Comparison of ENCODE assay signal across 8 mouse cellular contexts in the genomic region with DNA sequence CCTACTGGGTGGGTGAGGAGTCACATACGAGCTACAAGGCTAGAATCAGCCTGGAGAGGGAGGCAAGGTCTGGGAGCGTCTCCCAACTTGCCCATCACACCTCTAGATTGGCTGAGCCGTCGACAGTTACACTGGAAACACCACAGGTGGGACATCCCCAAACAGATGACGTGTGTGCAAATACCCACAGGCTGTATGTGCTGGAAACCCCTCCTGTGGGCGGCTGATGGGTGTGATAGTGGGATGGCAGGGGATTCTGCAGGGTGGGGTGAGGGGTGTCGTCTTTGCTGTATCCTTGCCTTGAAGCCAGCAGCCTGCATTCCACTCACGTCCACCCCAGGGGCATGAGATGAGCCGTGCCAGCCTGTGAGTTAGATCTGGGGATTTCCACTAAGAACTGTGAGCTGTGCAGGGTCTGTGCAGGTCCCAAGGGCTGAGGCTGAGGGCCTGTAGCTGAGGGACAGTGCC. TPM values are rescaled to one million over a fixed set of nuclear protein-coding genes. Genes with fewer than 3 reads are reported as not detected.
DNase-seq lines count a peak whose midpoint lies in the region; ATAC-seq and TF ChIP-seq lines count a peak whose summit lies in the region.

No protein-coding gene starts in this region.

- TF ChIP-seq CTCF in C2C12 (IDR thresholded peaks at IDR 0.05; ENCODE audit: control insufficient read depth, insufficient read depth, insufficient read length), result no peak

- H3K9me3 ChIP-seq in erythroblast, embryonic 14.5 days (ENCODE audit: control insufficient read depth, low read length), result no peaks in the 10 kb centered on the region
- no peaks in the 10 kb centered on the region for H3K9me3 ChIP-seq in embryonic facial prominence, embryonic 14.5 days (ENCODE audit: control insufficient read depth, low read length)
- no peaks in the 10 kb centered on the region for H3K9me3 ChIP-seq in limb, embryonic 13.5 days
- H3K9me3 ChIP-seq in stomach, embryonic 14.5 days (ENCODE audit: control insufficient read depth, low read depth, low read length), result no peaks in the 10 kb centered on the region

- peak overlapping the region; percentile 53 for H3ac ChIP-seq in C2C12 (ENCODE audit: control insufficient read depth, insufficient read length, low read depth)

- peak overlapping the region; percentile 93 for H3K27ac ChIP-seq in embryonic facial prominence, embryonic 14.5 days (replicated peaks; ENCODE audit: low read depth, low read length)
- peak overlapping the region; percentile 95; the same call in 1 of the 2 replicates for H3K27ac ChIP-seq in limb, embryonic 13.5 days
- H3K27ac ChIP-seq in stomach, embryonic 14.5 days (ENCODE audit: low read length), result 0 out of 2 replicates have a peak overlapping the region, but pooled peaks have one; percentile 7

- no peak for ATAC-seq in erythroblast, adult 5-6 weeks (replicated peaks; ENCODE audit: low FRiP score, poor library complexity, severe bottlenecking)
- 0 out of 2 replicates have a peak, but pooled peaks have one; percentile 2 for ATAC-seq in embryonic facial prominence, embryonic 14.5 days (ENCODE audit: low read depth)
- ATAC-seq in limb, embryonic 13.5 days (ENCODE audit: low FRiP score, low read depth), result no peak
- no peak for ATAC-seq in stomach, embryonic 14.5 days (ENCODE audit: insufficient number of reproducible peaks, insufficient read depth, low FRiP score, low read depth)

- no peaks in the 10 kb centered on the region for H3K36me3 ChIP-seq in erythroblast, embryonic 14.5 days (ENCODE audit: control insufficient read depth)
- H3K36me3 ChIP-seq in C2C12 (ENCODE audit: control insufficient read depth, insufficient read depth), result no peaks in the 10 kb centered on the region
- H3K36me3 ChIP-seq in embryonic facial prominence, embryonic 14.5 days (ENCODE audit: control insufficient read depth, insufficient read depth, low read length), result peaks cover 18% of the 10 kb centered on the region; the same call in 1 of the 2 replicates
- peaks cover 34% of the 10 kb centered on the region for H3K36me3 ChIP-seq in limb, embryonic 13.5 days
- H3K36me3 ChIP-seq in stomach, embryonic 14.5 days (ENCODE audit: control insufficient read depth, insufficient read depth, low read length), result peaks cover 4% of the 10 kb centered on the region; the same call in 1 of the 2 replicates

- peaks cover 19% of the 10 kb centered on the region for H3K27me3 ChIP-seq in erythroblast, embryonic 14.5 days (ENCODE audit: control insufficient read depth)
- H3K27me3 ChIP-seq in C2C12 (ENCODE audit: control insufficient read depth, insufficient read depth, insufficient read length), result peaks cover 12% of the 10 kb centered on the region
- peaks cover 16% of the 10 kb centered on the region for H3K27me3 ChIP-seq in embryonic facial prominence, embryonic 14.5 days (replicated peaks; ENCODE audit: control insufficient read depth, insufficient read depth, low read length)
- peaks cover 19% of the 10 kb centered on the region for H3K27me3 ChIP-seq in limb, embryonic 13.5 days
- 0 out of 2 replicates have a peak, but pooled peaks cover 7% of the 10 kb centered on the region for H3K27me3 ChIP-seq in stomach, embryonic 14.5 days (ENCODE audit: control insufficient read depth, insufficient read depth, low read length)

- peak; percentile 38 for DNase-seq in embryonic facial prominence, embryonic 14.5 days (ENCODE audit: low spot score)
- no peak for DNase-seq in left cerebral cortex, adult 8-10 months (ENCODE audit: low spot score in 2 of 2)
- DNase-seq in adrenal gland, postnatal 25 days, result no peak

- no peaks in the 10 kb centered on the region for H3K79me3 ChIP-seq in C2C12 (ENCODE audit: low read depth)

- no peaks in the 10 kb centered on the region for H3K79me2 ChIP-seq in C2C12 (ENCODE audit: control insufficient read depth, insufficient read depth)

- peak overlapping the region; percentile 68 for H3K4me2 ChIP-seq in embryonic facial prominence, embryonic 14.5 days (ENCODE audit: low read depth, low read length)
- H3K4me2 ChIP-seq in limb, embryonic 13.5 days (replicated peaks), result peak overlapping the region; percentile 80
- H3K4me2 ChIP-seq in stomach, embryonic 14.5 days (replicated peaks; ENCODE audit: low read depth, low read length), result peak overlapping the region; percentile 64

- H3K4me1 ChIP-seq in erythroblast, embryonic 14.5 days (ENCODE audit: control insufficient read depth), result no peaks in the 10 kb centered on the region
- peaks cover 17% of the 10 kb centered on the region for H3K4me1 ChIP-seq in embryonic facial prominence, embryonic 14.5 days (ENCODE audit: control insufficient read depth, insufficient read depth, low read length)
- H3K4me1 ChIP-seq in limb, embryonic 13.5 days, result peaks cover 36% of the 10 kb centered on the region
- peaks cover 15% of the 10 kb centered on the region for H3K4me1 ChIP-seq in stomach, embryonic 14.5 days (ENCODE audit: control insufficient read depth, insufficient read depth, low read length)

- H3K4me3 ChIP-seq in erythroblast, embryonic 14.5 days (replicated peaks), result peak overlapping the region; percentile 47
- no peak overlapping the region for H3K4me3 ChIP-seq in C2C12 (ENCODE audit: insufficient read depth, poor library complexity, severe bottlenecking)
- peak overlapping the region; percentile 55 for H3K4me3 ChIP-seq in embryonic facial prominence, embryonic 14.5 days (ENCODE audit: low read depth, low read length)
- peak overlapping the region; percentile 58 for H3K4me3 ChIP-seq in limb, embryonic 13.5 days
- H3K4me3 ChIP-seq in stomach, embryonic 14.5 days (ENCODE audit: low read depth, low read length), result peak overlapping the region; percentile 46

- 52% methylated on average over 9 of the region's 9 CpGs for WGBS in embryonic facial prominence, embryonic 14.5 days
- WGBS in limb, embryonic 13.5 days, result 57% methylated on average over 9 of the region's 9 CpGs
- 41% methylated on average over 9 of the region's 9 CpGs for WGBS in stomach, embryonic 14.5 days

- peak overlapping the region; percentile 74 for H3K9ac ChIP-seq in embryonic facial prominence, embryonic 14.5 days (ENCODE audit: low read depth, low read length)
- H3K9ac ChIP-seq in limb, embryonic 13.5 days, result peak overlapping the region; percentile 71
- peak overlapping the region; percentile 37 for H3K9ac ChIP-seq in stomach, embryonic 14.5 days (replicated peaks; ENCODE audit: low read depth, low read length)

RNA-seq across cellular contexts. Expression of a gene that starts 4.7 kb away (rescaled TPM):
- polyA plus RNA-seq in erythroblast, embryonic 14.5 days (2012), result not detected in 2 replicates
- 16.5 TPM in 1 of 2 replicates, not detected in the other for total RNA-seq in erythroblast, adult 5-6 weeks (2015; ENCODE audit: low replicate concordance)
- 2.3 and 2.9 TPM in 2 replicates for total RNA-seq in erythroblast, adult 5-6 weeks (2017; ENCODE audit: low replicate concordance)
- polyA plus RNA-seq in C2C12 (2012; fragmentation: generic; extraction: Trizol), result 0.30 TPM
- polyA plus RNA-seq in embryonic facial prominence, embryonic 14.5 days (2014; fragmentation: Nextera tagmentation; extraction: Ambion mirVana), result 2.7 and 3.1 TPM in 2 replicates
- 2.8 and 2.9 TPM in 2 replicates for polyA plus RNA-seq in limb, embryonic 13.5 days (2015; fragmentation: Nextera tagmentation; extraction: Ambion mirVana)
- 2.7 and 3.2 TPM in 2 replicates for polyA plus RNA-seq in stomach, embryonic 14.5 days (2014; fragmentation: Nextera tagmentation; extraction: Ambion mirVana)
- total RNA-seq in left cerebral cortex, adult 8-10 months (2022), result not detected
- not detected in 2 replicates for total RNA-seq in adrenal gland, postnatal 25 days (2021)

RNA-seq across cellular contexts. Expression of a gene that starts 17.0 kb away (rescaled TPM):
- polyA plus RNA-seq in erythroblast, embryonic 14.5 days (2012), result 0.11 and 0.24 TPM in 2 replicates
- total RNA-seq in erythroblast, adult 5-6 weeks (2015; ENCODE audit: low replicate concordance), result 5.2 TPM in 1 of 2 replicates, not detected in the other
- total RNA-seq in erythroblast, adult 5-6 weeks (2017; ENCODE audit: low replicate concordance), result 5.5 TPM in 1 of 2 replicates, not detected in the other
- polyA plus RNA-seq in C2C12 (2012; fragmentation: generic; extraction: Trizol), result 0.54 TPM
- 0.25 and 0.42 TPM in 2 replicates for polyA plus RNA-seq in embryonic facial prominence, embryonic 14.5 days (2014; fragmentation: Nextera tagmentation; extraction: Ambion mirVana)
- polyA plus RNA-seq in limb, embryonic 13.5 days (2015; fragmentation: Nextera tagmentation; extraction: Ambion mirVana), result 0.80 and 0.85 TPM in 2 replicates
- 0.34 and 0.41 TPM in 2 replicates for polyA plus RNA-seq in stomach, embryonic 14.5 days (2014; fragmentation: Nextera tagmentation; extraction: Ambion mirVana)
- total RNA-seq in left cerebral cortex, adult 8-10 months (2022), result 1 to 10 TPM in 3 of 4 experiments, under 1 TPM in 1; 0.91 to 3.5 (median 1.5) TPM
- total RNA-seq in adrenal gland, postnatal 25 days (2021), result 1.5 TPM in 1 of 2 replicates, not detected in the other

RNA-seq across cellular contexts. Expression of a gene that starts 28.5 kb away (rescaled TPM):
- not detected in 2 replicates for polyA plus RNA-seq in erythroblast, embryonic 14.5 days (2012)
- not detected in 2 replicates for total RNA-seq in erythroblast, adult 5-6 weeks (2015; ENCODE audit: low replicate concordance)
- total RNA-seq in erythroblast, adult 5-6 weeks (2017; ENCODE audit: low replicate concordance), result not detected in 2 replicates
- not detected for polyA plus RNA-seq in C2C12 (2012; fragmentation: generic; extraction: Trizol)
- polyA plus RNA-seq in embryonic facial prominence, embryonic 14.5 days (2014; fragmentation: Nextera tagmentation; extraction: Ambion mirVana), result 1.2 and 2.8 TPM in 2 replicates
- polyA plus RNA-seq in limb, embryonic 13.5 days (2015; fragmentation: Nextera tagmentation; extraction: Ambion mirVana), result 0.70 and 1.1 TPM in 2 replicates
- polyA plus RNA-seq in stomach, embryonic 14.5 days (2014; fragmentation: Nextera tagmentation; extraction: Ambion mirVana), result 6.0 and 6.2 TPM in 2 replicates
- under 1 TPM; 0.30 to 0.64 (median 0.44) TPM for total RNA-seq in left cerebral cortex, adult 8-10 months (2022)
- 0.61 TPM in 1 of 2 replicates, not detected in the other for total RNA-seq in adrenal gland, postnatal 25 days (2021)

RNA-seq across cellular contexts. Expression of a gene that starts 38.0 kb away (rescaled TPM):
- 3.2 and 4.3 TPM in 2 replicates for polyA plus RNA-seq in erythroblast, embryonic 14.5 days (2012)
- 11.1 and 16.7 TPM in 2 replicates for total RNA-seq in erythroblast, adult 5-6 weeks (2015; ENCODE audit: low replicate concordance)
- total RNA-seq in erythroblast, adult 5-6 weeks (2017; ENCODE audit: low replicate concordance), result 101 and 127 TPM in 2 replicates
- 141 TPM for polyA plus RNA-seq in C2C12 (2012; fragmentation: generic; extraction: Trizol)
- 164 and 181 TPM in 2 replicates for polyA plus RNA-seq in embryonic facial prominence, embryonic 14.5 days (2014; fragmentation: Nextera tagmentation; extraction: Ambion mirVana)
- polyA plus RNA-seq in limb, embryonic 13.5 days (2015; fragmentation: Nextera tagmentation; extraction: Ambion mirVana), result 160 and 166 TPM in 2 replicates
- polyA plus RNA-seq in stomach, embryonic 14.5 days (2014; fragmentation: Nextera tagmentation; extraction: Ambion mirVana), result 163 and 171 TPM in 2 replicates
- total RNA-seq in left cerebral cortex, adult 8-10 months (2022), result 100 to 1,000 TPM; 206 to 235 (median 221) TPM
- 248 and 275 TPM in 2 replicates for total RNA-seq in adrenal gland, postnatal 25 days (2021)

RNA-seq across cellular contexts. Expression of a gene that starts 38.2 kb away (rescaled TPM):
- polyA plus RNA-seq in erythroblast, embryonic 14.5 days (2012), result 0.11 and 0.22 TPM in 2 replicates
- total RNA-seq in erythroblast, adult 5-6 weeks (2015; ENCODE audit: low replicate concordance), result 1.0 and 4.4 TPM in 2 replicates
- 1.2 and 1.4 TPM in 2 replicates for total RNA-seq in erythroblast, adult 5-6 weeks (2017; ENCODE audit: low replicate concordance)
- polyA plus RNA-seq in C2C12 (2012; fragmentation: generic; extraction: Trizol), result 6.6 TPM
- 14.7 and 17.5 TPM in 2 replicates for polyA plus RNA-seq in embryonic facial prominence, embryonic 14.5 days (2014; fragmentation: Nextera tagmentation; extraction: Ambion mirVana)
- polyA plus RNA-seq in limb, embryonic 13.5 days (2015; fragmentation: Nextera tagmentation; extraction: Ambion mirVana), result 16.8 and 17.3 TPM in 2 replicates
- polyA plus RNA-seq in stomach, embryonic 14.5 days (2014; fragmentation: Nextera tagmentation; extraction: Ambion mirVana), result 18.6 and 18.9 TPM in 2 replicates
- 10 to 100 TPM in 2 of 4 experiments, 1 to 10 TPM in 2; 9.3 to 12.6 (median 10.5) TPM for total RNA-seq in left cerebral cortex, adult 8-10 months (2022)
- 6.6 and 9.7 TPM in 2 replicates for total RNA-seq in adrenal gland, postnatal 25 days (2021)

Comparison
In these comparisons a context has a peak if more than half of its experiments do, and no peak if none do; other contexts are left out.
1. H3K27ac ChIP-seq: peak in every context shown above with its lines; median percentile 95 in limb, embryonic 13.5 days; 93 in embryonic facial prominence, embryonic 14.5 days; 7 in stomach, embryonic 14.5 days.